8 mouse cellular contexts compared by ENCODE assay signal in the genomic region with DNA sequence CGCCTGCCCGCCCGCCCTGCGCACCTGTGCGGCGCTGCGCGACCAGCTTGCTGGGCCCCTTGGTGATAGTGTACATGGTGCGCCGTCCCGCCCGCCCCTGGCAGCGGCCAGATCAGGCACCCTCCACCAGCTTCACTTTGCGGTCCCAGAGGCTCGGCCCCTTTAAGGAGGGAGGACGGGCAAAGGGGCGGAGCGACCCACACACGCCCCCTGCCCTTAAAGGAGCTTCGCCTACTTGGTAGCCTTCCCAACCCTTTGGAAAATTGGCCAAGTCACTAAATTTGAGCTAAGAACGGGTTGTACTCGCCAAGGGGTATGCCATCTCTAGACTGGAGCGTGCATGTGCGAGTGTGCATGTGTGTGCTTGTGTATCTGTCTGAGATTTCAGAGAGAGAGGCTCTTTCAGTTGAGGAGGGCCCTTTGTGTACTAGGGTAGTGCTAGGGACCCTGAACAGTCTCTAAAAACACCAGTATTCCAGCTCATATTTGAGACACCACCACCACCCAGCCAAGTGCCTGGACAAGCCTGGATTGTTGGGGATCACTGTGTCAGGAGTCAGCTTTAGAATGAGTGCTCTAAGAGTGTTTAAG. TPM values are rescaled to one million over a fixed set of nuclear protein-coding genes. Genes with fewer than 3 reads are reported as not detected.
A peak's percentile ranks its signal among the peaks of the same experiment; 100 is the strongest.
DNase-seq lines count a peak whose midpoint lies in the region.

A gene (minus strand): TSS at position 164 of the 591 bp plus-strand sequence.

- H3K36me3 ChIP-seq in hindbrain, embryonic 10.5 days = no peaks in the 10 kb centered on the region

- peaks cover 36% of the 10 kb centered on the region for H3K4me1 ChIP-seq in hindbrain, embryonic 10.5 days (replicated peaks)

- peak; percentile 63 for DNase-seq in MEL-GATA-1-ER (ENCODE audit: extremely low read depth, low read depth)
- peak; percentile 82 to 84 for DNase-seq in cerebellum, adult 18-20 months
- peak in 1 of 2 experiments; percentile 83 for DNase-seq in frontal cortex, adult 2 months (ENCODE audit: extremely low spot score in 1 of 2, low spot score in 1 of 2)
- DNase-seq in hindbrain, embryonic 10.5 days (ENCODE audit: low spot score) = peak; percentile 80
- peak; percentile 78 to 87 for DNase-seq in layer of hippocampus, postnatal 14 days (ENCODE audit: low spot score in 2 of 2)
- DNase-seq in lung, postnatal 10 days = peak; percentile 91
- DNase-seq in right cerebral cortex, adult 18-20 months = peak; percentile 85
- peak; percentile 82 for DNase-seq in urinary bladder, postnatal 14 days (ENCODE audit: low spot score)

- H3K4me3 ChIP-seq in hindbrain, embryonic 10.5 days = peak within 1 kb of the TSS; percentile 90

- no peaks in the 10 kb centered on the region for H3K9me3 ChIP-seq in hindbrain, embryonic 10.5 days

- under 1% methylated on average over 24 of the region's 24 CpGs for WGBS in hindbrain, embryonic 10.5 days

- 0 out of 2 replicates have a peak, but pooled peaks cover 2% of the 10 kb centered on the region for H3K27me3 ChIP-seq in hindbrain, embryonic 10.5 days (ENCODE audit: insufficient read depth, poor library complexity, severe bottlenecking)

- peak within 1 kb of the TSS; percentile 85 for H3K27ac ChIP-seq in hindbrain, embryonic 10.5 days

RNA-seq across cellular contexts. Expression of the gene that starts here (rescaled TPM):
- polyA plus RNA-seq in frontal cortex, adult 2 months (2012; rRNA removed) = 28.8 and 34.5 TPM in 2 replicates
- polyA plus RNA-seq in hindbrain, embryonic 10.5 days (2016; fragmentation: Nextera tagmentation; extraction: Ambion mirVana) = 10.6 and 14.7 TPM in 2 replicates
- total RNA-seq in layer of hippocampus, postnatal 14 days (2021) = 10 to 100 TPM; 29.2 to 39.0 TPM
